Mouse (Mus musculus) thymus, adult 2 months (tissue): ENCODE results near the gene Pex14. TPM values are rescaled to one million over a fixed set of nuclear protein-coding genes. Genes with fewer than 3 reads are reported as not detected.

ENCODE experiments used
- DNase-seq: peaks from one replicate; pipeline ENCODE4 v3.0.0; 2021
- H3K27ac ChIP-seq: fragments of 200-500 bp; 2 replicates; pipeline ENCODE4 v1.5.1; 2012; ENCODE audit warnings: low read length, control low read depth; ENCODE audit not compliant: control insufficient read depth, insufficient read depth
- H3K27me3 ChIP-seq: fragments of 200-500 bp; 2 replicates; pipeline ENCODE4 v1.6.1; 2012; ENCODE audit warnings: mild to moderate bottlenecking, low read length, moderate library complexity, mixed read lengths; ENCODE audit not compliant: control insufficient read depth, insufficient read depth
- H3K36me3 ChIP-seq: fragments of 200-500 bp; 2 replicates; pipeline ENCODE4 v1.6.1; 2012; ENCODE audit warnings: mild to moderate bottlenecking, low read length, moderate library complexity; ENCODE audit not compliant: control insufficient read depth, insufficient read depth
- H3K4me1 ChIP-seq: fragments of 200-500 bp; replicated peaks from 2 replicates; pipeline ENCODE4 v1.6.1; 2012; ENCODE audit warnings: low read length; ENCODE audit not compliant: control insufficient read depth, insufficient read depth
- H3K4me3 ChIP-seq: fragments of 200-500 bp; 2 replicates; pipeline ENCODE4 v1.5.1; 2012; ENCODE audit warnings: mild to moderate bottlenecking, low read length, control low read depth, moderate library complexity; ENCODE audit not compliant: control insufficient read depth, insufficient read depth
- CTCF ChIP-seq: fragments of 200-500 bp; IDR thresholded peaks from 2 replicates; pipeline ENCODE4 v1.5.1; 2012; ENCODE audit warnings: mild to moderate bottlenecking, control low read depth, low read length, moderate library complexity, borderline replicate concordance; ENCODE audit not compliant: control insufficient read depth, poor library complexity, insufficient read depth; ENCODE audit errors: extremely low read depth
- POLR2A ChIP-seq: fragments of 200-500 bp; IDR thresholded peaks from 2 replicates; pipeline ENCODE4 v1.6.1; 2012; ENCODE audit warnings: mild to moderate bottlenecking, low read length, control low read depth, moderate library complexity; ENCODE audit not compliant: control insufficient read depth, poor library complexity, insufficient read depth; ENCODE audit errors: extremely low read depth
- WGBS: fragments of 180-500 bp; shearing (Covaris S2); methylation state at CpG from one replicate; pipeline ENCODE4 v1.1.7; 2018; 5-methylcytosine and 5-hydroxymethylcytosine counted together
- polyA plus RNA-seq: library from polyadenylated mRNA; depleted of rRNA; stranded (reverse); fragments of >200 nt; gene quantifications from 2 replicates; pipeline ENCODE4 v1.2.3, GENCODE M21; 2012; rRNA removed

The Pex14 gene
- 40.4 and 45.0 TPM in 2 replicates for polyA plus RNA-seq

DNA sequence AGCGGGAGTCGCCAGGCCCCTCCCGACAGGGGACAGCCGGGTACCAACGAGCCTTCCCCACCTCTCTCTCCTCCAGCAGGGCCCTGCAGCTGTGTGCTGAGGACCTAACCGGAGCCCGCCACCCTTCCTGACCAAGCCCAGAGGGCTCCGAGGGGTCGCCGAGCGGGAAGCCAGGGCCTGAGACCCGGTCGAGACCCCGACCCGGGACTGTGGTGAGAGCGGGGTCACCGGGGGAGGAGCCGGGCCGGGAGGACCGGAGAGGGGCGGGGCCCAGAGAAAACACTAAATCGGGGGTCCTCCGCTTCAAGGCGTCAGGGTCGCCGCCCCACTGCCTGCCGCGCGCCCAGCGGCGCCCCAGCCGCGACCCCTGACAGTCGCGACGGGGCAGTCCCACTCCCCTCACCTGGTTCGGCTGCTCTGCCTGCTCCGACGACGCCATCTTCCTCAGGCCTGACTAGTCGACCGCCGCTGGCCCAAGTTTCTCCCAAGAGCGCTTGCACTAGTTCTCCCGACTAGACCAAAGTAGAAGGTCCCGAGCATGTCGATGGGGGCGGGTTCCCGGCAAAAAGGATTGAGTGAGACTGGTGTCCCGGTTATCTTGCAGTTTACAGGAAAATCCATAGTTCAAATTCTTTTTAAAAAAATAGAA lies at the start of gene Pex14:
Gene Pex14, minus strand, starts transcription at position 508 of the 649 bp plus-strand sequence.
- H3K36me3 ChIP-seq, result no peaks in the 10 kb centered on the region
- WGBS, result 0% methylated on average over 49 of the region's 50 CpGs
- DNase-seq, result peak; percentile 94
- H3K4me3 ChIP-seq, result peak within 1 kb of the TSS; percentile 85
- no peaks in the 10 kb centered on the region for H3K27me3 ChIP-seq
- peaks cover 14% of the 10 kb centered on the region for H3K4me1 ChIP-seq
- no peak for TF ChIP-seq CTCF
- TF ChIP-seq POLR2A, result peak; percentile 62; the same call in 1 of the 2 replicates
- H3K27ac ChIP-seq, result no peak within 1 kb of the TSS

GRCm38 (mm10) chr4:149149196-149149595 lies 49.5 kb upstream of the Pex14 start:
- Histone ChIP-seq H3K27me3 (no peaks in the 10 kb centered on the region), H3K4me1 (peaks cover 13% of the 10 kb centered on the region), H3K36me3 (peaks cover 17% of the 10 kb centered on the region), H3K4me3 (no peak overlapping the region), H3K27ac (no peak overlapping the region)
- 41% methylated on average over 9 of the region's 9 CpGs for WGBS
- DNase-seq, result no peak
- TF ChIP-seq POLR2A (no peak), CTCF (no peak)

DNA sequence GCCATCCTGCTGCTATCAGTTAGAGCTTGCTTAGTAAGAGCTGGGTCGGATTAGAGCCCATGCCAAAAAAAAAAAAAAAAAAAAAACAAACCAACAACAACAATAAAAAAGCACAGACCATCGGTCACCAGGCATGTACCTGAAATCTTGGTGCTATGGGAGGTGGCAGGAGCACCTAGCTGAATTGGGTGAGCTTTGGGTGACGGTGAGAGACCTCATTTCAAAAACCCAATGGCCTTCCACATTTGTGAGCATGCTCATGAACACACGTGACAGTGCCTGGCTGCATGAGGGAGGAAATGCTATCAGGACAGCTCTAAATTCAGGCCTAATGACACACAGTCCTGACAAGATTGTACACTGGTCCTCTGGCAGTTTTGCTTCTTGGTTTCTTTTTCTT lies 48.4 kb upstream of the Pex14 start:
- no peak for TF ChIP-seq POLR2A
- TF ChIP-seq CTCF, result no peak
- Histone ChIP-seq H3K27ac (no peak overlapping the region), H3K27me3 (no peaks in the 10 kb centered on the region), H3K4me3 (no peak overlapping the region), H3K4me1 (peaks cover 13% of the 10 kb centered on the region), H3K36me3 (peaks cover 8% of the 10 kb centered on the region)
- WGBS, result 83% methylated on average over 4 of the region's 4 CpGs
- no peak for DNase-seq

DNA sequence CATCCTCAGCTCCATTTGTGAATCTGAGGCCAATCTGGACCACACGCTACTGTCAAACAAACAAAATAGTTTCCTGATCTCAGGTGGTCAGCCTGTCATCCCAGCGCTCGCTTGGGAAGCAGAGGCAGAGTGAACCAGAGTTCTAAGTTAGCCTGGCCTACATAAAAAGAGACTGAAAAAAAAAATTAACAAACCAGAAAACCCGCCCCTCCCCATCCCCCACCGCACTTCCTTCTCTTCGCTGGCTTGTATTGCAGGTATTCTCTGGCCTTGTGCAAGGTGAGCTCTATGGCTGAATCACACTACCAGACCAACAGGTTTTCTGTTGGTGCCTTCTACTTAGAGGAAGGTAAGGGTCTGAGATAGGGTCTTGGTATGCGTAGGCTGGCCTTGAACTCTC lies 47.9 kb upstream of the Pex14 start:
- DNase-seq, result no peak
- H3K27ac ChIP-seq, result no peak overlapping the region
- peaks cover 13% of the 10 kb centered on the region for H3K4me1 ChIP-seq
- H3K36me3 ChIP-seq, result peaks cover 8% of the 10 kb centered on the region
- no peaks in the 10 kb centered on the region for H3K27me3 ChIP-seq
- H3K4me3 ChIP-seq, result no peak overlapping the region
- TF ChIP-seq POLR2A, result no peak
- no peak for TF ChIP-seq CTCF
- WGBS, result 36% methylated on average over 7 of the region's 7 CpGs

- H3K27ac ChIP-seq, result no peak overlapping the region
- H3K27me3 ChIP-seq, result no peaks in the 10 kb centered on the region
- TF ChIP-seq POLR2A (no peak), CTCF (no peak)
- DNase-seq, result no peak
- no peaks in the 10 kb centered on the region; the same call in 1 of the 2 replicates for H3K36me3 ChIP-seq
- no peak overlapping the region for H3K4me3 ChIP-seq
- H3K4me1 ChIP-seq, result peaks cover 13% of the 10 kb centered on the region
- WGBS, result 95% methylated on average over 4 of the region's 4 CpGs
Observed at GRCm38 (mm10) chr4:149145151-149145550, 45.5 kb upstream of the Pex14 start.

GRCm38 (mm10) chr4:149144459-149144858 lies 44.8 kb upstream of the Pex14 start:
- peaks cover 13% of the 10 kb centered on the region for H3K4me1 ChIP-seq
- WGBS, result 11% methylated on average over 3 of the region's 3 CpGs
- H3K36me3 ChIP-seq, result no peaks in the 10 kb centered on the region
- no peak overlapping the region for H3K27ac ChIP-seq
- DNase-seq, result peak; percentile 78
- TF ChIP-seq POLR2A, result no peak
- TF ChIP-seq CTCF, result peak; percentile 62; the same call in 1 of the 2 replicates
- no peak overlapping the region for H3K4me3 ChIP-seq
- no peaks in the 10 kb centered on the region for H3K27me3 ChIP-seq

- 24% methylated on average over 4 of the region's 4 CpGs for WGBS
- Histone ChIP-seq H3K27me3 (no peaks in the 10 kb centered on the region), H3K36me3 (no peaks in the 10 kb centered on the region), H3K4me3 (no peak overlapping the region), H3K4me1 (peaks cover 13% of the 10 kb centered on the region), H3K27ac (no peak overlapping the region)
- TF ChIP-seq POLR2A (no peak), CTCF (no peak)
- no peak for DNase-seq
Observed at GRCm38 (mm10) chr4:149143594-149143993, 43.9 kb upstream of the Pex14 start.
